Mouse (Mus musculus): ENCODE data around the gene Dhx33. TPM values are rescaled to one million over a fixed set of nuclear protein-coding genes. Genes with fewer than 3 reads are reported as not detected.
A peak's percentile ranks its signal among the peaks of the same experiment; 100 is the strongest.

Gene Dhx33
- polyA plus RNA-seq, 1 experiment: 18.4 TPM

DNA sequence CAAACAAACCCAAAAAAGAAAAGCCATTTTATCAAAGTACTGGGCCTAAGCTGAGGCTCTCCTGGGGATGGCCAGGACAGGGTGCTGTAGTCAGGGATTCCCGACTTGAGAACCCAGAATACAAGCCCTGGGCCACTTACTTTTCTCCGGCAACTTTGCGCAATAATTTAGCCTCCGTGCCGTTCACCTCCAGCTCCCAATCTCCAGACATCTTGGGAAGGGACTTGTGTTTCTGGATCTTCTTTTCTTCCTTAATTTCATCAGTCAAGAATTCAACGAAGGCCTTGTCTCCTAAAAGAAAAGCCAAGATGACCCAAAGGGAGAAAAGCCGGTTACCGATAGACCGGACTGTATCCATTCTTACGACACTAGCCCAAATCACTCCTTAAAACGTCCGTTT lies 22.2 kb downstream of the Dhx33 start:
- DNase-seq (ENCODE audit: low spot score): no peak

DNA sequence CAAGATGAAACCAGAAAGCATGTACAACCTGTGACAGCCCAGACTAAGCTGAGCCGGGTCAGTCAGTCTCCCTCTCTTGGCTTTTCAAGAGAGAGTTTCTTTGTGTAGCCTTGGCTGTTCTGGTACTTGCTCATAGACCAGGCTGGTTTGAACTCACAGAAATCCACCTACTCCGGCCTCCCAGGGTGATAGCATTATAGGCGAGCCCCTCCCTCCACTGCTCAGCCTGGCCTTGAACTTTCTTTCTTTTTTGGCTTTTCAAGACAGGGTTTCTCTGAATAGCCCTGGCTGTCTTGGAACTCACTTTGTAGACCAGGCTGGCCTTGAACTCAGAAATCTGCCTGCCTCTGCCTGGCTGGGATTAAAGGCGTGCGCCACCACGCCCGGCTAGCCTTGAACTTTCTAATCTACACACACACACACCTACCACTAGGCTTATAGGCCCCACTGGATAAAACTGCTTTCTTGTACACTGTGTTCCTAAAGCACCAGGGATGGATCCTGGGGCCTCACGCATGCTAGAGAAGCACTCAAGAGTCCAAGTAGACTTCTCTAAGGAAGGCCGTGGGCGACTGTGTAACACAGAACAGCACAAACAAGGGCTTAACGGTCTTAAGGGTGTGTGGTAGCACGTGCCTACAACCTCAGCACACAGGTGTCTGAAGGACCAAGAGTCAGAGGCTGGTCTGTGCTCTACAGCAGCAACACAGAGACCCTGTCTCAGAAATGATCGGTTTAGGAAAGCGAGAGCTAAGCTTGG lies 23.3 kb downstream of the Dhx33 start:
- DNase-seq (ENCODE audit: low spot score): no peak

DNA sequence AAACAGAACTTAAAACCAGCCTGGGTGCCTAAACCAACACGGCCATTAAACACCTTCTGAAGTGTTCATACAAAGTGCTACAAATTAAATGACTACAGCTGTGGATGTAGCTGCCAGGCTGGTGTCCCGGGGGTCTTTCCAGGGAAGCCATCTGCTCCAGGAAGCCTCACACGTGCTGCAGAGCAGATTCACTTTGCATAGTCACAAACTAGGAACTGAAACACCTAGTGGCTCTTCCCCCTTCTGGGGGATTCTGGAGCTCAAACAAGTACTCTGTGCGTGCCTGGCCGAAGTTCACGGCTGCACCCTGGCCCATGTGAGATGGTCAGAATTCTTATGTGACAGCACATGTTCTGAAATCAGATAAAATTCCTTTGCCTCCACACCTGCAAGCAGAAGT lies 24.0 kb downstream of the Dhx33 start:
- DNase-seq (ENCODE audit: low spot score): no peak

DNA sequence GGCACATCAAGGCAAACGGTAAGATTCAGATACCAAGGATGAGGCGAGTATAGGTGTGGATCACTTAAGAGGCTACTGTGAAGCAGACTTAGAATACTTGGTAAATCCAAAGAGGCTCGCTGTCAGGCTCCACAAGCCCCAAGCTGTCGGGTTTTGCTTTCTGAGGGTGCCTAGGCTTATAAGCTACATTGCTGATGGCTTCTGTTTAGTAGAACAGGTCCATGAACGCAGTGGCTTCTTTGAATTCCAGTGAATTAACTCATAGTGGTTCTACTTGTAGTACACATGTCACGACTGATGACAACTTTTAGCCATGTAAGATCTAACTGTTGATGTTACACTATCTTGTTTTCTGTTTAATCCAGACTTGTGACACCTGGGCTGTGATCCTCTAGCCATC lies 26.9 kb downstream of the Dhx33 start:
- DNase-seq (ENCODE audit: low spot score): no peak

DNA sequence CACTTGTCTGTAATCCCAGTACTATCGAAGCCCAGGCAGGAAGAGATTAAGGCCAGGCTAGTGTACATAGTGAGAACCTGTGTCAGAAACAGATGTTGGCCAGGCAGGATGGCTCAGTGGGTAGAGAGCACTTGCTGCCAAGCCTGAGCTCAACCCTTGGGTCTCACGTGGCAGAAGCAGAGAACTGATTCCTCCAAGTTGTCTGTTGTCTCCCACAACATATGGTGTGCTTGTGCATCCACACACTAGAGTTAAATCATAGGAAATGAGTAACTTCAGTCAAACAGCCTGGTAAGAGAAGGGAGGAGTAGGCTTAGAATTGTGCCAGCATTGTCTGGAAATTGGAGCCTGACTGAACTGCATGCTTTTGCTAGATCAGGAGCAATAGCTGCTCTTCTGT lies 29.0 kb downstream of the Dhx33 start:
- no peak for DNase-seq (ENCODE audit: low spot score)

DNA sequence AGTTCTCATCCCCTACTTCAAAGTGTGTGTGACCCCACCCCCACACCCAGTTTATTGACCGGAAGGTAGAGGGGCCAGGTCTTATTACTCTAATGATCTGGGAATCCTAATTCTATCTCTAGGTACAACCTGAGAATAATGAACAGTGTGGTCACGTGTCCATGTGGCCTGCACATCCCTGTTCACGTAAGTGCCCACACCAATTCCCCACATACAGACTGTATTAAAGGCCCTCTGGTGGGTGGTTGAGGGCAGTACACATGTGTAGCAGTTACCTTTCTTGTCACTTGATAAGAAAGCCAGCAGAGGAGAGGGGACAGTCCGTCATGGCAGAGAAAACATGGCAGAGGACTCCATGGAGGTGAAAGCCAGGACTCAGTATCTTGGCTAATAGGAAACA lies 30.3 kb downstream of the Dhx33 start:
- no peak for DNase-seq (ENCODE audit: low spot score)

DNA sequence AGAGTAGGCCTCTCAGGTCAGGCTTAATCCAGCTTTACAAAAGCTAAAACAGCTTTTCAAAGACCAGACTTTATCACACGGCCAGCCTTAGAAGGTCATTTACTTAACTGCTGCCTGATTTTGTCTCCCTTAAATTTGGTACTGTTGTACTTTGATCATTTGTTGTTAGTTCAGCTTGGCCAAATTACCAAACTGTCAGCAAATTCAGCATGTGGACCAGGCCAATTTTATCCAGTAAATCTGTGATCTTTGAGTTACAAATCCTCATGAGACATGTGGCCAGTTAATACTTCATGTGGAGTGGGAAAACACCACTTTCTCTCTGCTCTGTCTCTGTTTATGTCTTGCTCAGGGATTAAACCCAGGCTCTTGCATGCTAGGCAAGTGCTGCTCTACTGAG lies 31.7 kb downstream of the Dhx33 start:
- no peak for DNase-seq (ENCODE audit: low spot score)

DNA sequence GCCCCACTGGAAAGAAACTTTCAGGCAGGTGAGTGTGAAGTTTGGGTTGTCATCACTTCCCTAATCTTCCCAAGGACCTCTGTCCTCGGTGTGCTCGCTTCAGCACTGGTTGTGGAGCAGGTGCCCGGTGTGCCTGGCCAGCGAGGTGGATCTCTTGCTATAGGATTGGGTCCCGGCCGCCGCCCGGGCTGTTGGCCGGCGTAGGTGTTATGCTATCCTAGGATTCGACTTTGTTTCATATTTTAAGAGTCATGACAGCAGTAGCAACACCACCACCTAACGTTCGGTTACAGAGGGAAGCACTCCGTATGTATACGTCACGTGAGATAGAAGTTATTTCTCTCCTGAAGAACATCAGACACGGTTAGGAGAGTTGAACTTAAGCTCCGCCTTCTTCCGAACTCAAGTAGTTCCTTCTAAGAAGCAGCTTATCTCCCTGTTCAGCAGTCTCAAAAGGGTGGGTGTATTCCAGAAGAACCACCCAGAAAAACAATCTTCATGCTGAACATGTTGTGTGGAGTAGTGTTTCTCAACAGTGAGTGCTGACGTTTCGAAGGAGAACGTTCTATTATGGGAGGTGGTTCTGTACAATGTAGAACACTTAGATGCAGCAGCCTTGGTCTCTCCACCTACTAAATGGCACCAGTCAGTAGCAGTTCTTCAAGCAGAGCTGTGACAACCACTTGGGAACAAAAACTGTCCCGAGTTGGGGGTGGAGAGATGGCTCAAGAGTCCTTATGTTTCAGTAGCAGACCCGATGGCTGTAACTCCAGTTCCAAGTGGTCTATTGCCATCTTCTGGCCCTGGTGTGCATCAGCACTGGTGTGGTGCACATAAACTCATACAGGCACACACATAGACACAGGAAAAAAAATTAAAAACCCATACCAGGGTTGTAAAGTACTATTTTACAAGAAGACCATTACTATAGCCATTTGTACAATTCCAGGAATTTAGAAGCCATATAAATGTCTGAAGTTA lies 33.4 kb downstream of the Dhx33 start:
- no peak for DNase-seq (ENCODE audit: low spot score)

DNA sequence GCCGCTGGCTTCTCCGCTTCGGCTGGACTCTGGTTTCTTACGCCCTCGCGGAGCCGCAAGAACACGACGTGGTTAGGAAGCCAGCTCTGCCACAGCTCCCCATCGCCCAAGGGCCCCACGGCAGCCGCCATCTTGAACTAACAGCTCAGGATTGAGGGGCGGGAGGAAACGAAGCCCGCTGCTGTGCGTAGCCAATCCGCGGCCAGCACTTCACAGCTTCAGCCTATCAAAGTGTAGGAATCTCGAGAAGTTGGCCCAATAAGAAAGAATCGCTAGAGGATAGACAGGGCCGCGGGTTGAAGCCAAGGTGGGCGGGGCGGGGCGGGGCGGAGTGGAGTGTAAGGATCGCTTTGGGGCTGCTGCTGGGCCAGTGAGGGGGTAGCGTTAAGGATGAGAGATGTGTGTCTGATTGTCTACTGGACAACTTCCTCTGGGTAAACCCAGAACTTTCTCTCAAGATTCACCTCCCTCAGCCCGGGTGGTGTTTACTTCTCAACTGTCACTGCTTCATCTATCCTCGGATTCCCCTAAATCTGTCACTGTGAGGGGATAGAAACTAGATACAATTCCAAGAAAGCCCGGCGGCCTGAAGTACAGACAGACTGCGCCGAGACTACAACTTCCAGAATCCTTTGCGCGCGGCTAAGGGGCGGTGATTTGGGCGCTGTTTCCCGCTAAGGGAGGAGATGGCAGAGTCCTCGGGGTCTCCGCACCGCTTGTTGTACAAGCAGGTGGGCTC lies 34.2 kb downstream of the Dhx33 start, which contains the start of the genes Nup88 and Rpain:
Gene Nup88, minus strand, starts transcription at position 153 of the 739 bp plus-strand sequence.
Gene Rpain, plus strand, starts transcription at position 393 of the 739 bp plus-strand sequence.
- DNase-seq (ENCODE audit: low spot score): peak; percentile 79

DNA sequence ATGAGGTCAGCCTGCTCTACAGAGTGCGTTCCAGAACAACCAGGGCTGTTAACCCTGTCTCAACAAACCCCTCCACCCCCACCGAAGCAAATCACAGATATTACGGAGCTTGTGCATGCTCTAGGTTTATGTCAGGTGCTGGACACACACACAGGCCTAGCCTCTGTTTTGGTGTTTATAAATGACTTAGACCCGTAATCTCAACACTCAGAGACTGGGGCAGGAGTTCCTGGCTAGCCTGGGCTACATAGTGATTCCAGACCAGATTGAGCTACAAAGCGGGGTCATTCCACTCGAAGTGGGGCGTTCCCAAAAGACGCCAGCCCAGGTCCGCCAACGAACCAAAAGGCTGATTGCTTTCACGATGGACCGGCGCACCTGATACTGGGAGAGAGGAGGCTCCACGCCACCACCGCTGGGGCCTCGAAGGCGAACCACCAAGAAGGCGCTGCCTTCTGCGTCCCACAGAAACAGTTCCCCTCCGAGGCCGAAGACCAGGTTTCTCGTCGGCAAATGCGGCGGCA lies 34.9 kb downstream of the Dhx33 start:
- no peak for DNase-seq (ENCODE audit: low spot score)

DNA sequence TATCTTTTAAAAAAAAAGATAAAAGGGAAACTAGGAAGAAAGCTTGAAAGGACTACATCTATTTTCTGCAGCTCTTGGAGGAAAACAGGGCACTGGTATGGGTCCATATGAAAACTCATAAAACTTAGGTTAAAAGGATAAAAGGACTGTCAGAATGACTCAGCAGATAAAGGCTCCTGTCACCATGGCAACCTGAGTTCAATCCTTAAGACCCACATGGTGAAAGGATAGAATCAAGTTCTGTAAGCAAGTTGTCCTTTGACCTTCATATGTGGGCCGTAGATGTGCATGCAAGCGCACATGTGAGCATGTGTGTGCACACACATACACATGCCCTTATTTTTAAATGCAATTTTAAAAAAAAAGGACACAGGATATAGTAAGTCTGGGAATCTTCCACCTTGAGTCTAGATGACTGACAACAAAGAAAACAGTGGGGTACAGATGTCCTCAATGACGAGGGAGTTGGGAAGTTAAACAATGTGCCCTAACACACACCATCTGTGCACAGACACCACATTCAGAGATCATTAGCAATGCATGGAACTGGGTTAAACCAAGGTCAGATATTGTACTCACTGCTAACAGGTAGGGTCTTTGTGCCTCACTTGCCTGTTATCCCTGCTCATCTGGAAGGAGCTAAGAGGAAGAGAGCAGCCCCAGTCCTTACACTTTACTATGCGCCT lies 39.9 kb downstream of the Dhx33 start:
- no peak for DNase-seq (ENCODE audit: low spot score)

DNA sequence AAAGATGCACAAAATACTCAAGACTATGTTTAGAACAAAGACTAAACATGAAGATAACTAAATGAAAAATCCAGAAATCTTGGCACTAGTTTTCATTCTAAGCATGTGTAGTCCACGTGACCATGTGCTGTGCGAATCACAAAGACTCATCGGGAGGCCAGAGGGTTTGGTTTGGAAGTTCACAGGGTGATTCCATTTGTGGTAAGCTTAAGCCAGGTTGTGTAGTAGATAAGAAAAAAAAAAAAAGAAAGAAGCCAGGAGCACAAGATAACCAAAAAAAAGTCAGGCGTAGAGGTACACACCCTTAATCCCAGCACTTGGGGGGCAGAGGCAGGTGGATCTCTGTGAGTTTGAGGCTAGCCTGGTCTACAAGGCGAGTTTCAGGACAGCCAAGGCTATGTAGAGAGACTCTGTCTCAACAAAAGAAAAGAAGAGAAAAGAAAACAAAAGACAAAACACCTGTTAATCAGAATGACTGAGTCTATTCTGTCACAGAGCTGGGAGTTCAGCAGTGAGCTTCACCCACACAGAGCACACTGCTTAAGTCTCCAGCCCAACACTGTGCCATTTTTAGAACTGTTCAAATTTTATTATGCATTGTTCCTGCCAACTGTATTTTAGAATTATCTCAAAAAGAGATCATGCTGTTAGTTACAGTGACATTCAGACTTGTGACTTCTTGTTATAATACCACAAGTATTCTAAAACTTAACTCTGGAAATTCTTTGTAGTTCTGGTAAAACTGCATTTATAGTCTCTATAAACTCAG lies 43.3 kb downstream of the Dhx33 start:
- DNase-seq (ENCODE audit: low spot score): no peak

DNA sequence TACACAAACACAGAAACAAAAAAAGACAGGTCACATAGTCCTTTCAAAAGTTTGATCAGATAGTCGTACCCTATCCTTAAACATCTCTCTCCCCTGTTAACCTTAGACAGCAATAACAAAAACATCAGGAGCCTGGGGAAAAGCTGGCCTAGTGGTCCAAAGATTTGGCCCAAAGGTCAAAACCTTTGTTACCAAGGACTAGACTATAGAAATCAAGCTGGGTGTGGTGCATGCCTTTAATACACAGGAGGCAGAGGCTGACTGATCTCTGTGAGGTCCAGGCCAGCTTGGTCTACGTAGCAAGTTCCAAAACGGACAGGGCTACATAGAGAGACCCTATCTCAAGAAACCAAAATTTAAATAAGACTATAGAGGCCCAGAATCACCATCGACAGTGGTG lies 49.5 kb downstream of the Dhx33 start:
- DNase-seq (ENCODE audit: low spot score): no peak

DNA sequence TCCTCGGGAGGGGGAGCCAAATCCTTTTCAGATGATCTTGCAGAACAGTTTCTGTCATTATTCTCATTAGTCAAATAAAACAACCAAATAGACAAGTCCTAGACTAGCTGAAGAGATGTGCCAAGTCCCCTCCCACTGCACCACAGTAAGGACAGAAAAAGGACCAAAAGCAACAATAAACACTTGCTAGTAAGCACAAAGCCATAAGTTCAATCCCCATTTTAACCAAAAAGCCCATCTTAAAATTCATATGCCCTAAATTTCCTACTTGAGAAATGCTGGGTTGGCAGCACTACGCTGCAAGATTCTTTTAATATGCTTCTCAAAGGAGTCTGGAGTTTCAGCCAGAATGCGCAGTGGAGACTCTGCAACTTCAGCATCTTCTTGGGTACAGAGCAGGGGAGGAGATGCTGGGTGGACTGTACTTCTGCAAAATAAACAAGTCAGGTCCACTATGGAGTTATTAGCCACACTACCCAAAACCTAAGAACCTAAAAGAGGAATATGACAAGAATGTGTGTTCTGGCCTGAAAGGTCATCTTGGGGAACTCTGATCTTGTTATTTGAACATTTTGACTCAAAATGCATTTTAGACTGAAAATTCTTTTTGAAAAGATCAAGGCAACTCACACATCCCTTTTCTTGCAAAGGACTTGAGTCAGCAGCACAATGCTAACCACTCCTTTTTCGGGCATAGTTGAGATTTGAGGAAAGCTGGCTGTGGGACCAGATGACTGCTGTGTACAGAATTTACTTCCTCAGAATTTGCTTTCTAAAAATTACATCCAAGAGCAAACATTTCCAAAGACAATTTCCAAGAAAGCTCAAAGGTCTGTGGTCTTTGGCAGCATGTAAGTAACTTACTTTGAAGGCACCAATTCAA lies 59.1 kb downstream of the Dhx33 start:
- DNase-seq (ENCODE audit: low spot score): no peak

DNA sequence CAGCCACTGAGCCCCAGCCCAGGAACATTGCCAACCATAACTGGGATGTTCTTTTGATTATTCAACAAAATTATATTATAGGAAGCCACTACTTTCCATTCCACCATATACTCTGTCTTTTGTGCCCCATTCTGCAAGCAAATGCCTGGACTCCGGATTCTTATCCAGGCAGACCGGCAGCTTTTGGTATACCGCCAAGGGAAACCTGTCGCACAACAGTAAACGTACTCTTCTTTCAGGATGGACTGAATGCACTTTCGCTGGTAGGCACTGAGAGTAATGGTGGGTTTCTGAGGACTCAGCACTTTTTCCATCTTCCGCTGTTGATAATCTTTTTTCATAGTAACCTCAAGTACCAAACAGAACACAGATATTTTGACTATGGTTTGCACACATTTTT lies 60.6 kb downstream of the Dhx33 start:
- DNase-seq (ENCODE audit: low spot score): no peak

DNA sequence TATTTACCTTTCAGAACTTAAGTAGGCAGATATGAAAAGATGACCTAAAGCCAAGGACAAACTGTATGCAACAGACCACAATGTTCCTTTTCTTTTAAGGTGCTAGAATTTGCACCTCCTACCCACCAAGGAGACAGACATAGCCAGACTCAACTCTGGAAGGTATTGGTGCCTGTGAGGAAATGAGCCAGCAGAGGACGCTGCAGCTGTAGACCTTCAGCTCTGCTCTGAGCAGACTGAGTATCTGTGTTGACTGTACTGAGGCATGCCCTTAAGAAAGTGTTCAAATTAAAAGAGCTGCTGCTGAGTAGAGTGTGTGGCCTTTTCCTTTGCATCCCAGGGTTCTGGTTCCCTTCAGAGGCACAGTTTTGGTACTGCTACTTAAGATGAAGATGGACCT lies 61.6 kb downstream of the Dhx33 start:
- no peak for DNase-seq (ENCODE audit: low spot score)

DNA sequence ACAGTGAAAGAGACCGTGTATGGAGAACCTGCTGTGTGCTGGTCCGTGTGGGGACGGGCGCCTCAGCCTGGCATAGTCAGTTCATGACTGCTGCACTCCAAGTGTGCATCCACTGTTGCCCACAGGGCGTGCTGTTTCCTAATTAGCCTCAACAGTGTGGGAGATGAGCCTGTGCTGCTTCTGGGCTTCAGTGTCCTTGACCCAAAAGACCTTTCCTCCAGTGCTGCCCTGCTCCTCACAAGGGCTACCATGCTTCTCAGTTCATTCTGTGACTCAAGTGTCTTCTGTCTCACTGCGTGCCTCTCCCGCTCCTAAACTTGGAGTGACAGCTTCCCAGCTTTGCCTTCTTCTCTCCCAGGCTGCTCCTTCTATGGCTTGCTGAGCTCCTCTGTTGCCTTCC lies 68.9 kb downstream of the Dhx33 start:
- DNase-seq (ENCODE audit: low spot score): no peak
